Mouse (Mus musculus) gastrocnemius, postnatal 14 days (tissue): ENCODE results near the gene Zzz3. TPM values are rescaled to one million over a fixed set of nuclear protein-coding genes. Genes with fewer than 3 reads are reported as not detected.

Experiments used
- DNase-seq: peaks from one replicate; pipeline ENCODE4 v3.0.0; 2021; ENCODE audit warnings: mixed read lengths
- intact Hi-C: fragments of 180-260 bp; cut with DNase I; formaldehyde crosslinking; loops from one replicate; pipeline ENCODE4 v1.15.1; 2025; ENCODE audit warnings: low total_unique reads
- total RNA-seq, 2 experiments: library from RNA; stranded (reverse); gene quantifications; 2 replicates each; pipeline ENCODE4 v1.2.3; 2021

Zzz3 gene
- total RNA-seq, 2 experiments from 2014 or later, result 14.2 to 15.6 TPM

DNA sequence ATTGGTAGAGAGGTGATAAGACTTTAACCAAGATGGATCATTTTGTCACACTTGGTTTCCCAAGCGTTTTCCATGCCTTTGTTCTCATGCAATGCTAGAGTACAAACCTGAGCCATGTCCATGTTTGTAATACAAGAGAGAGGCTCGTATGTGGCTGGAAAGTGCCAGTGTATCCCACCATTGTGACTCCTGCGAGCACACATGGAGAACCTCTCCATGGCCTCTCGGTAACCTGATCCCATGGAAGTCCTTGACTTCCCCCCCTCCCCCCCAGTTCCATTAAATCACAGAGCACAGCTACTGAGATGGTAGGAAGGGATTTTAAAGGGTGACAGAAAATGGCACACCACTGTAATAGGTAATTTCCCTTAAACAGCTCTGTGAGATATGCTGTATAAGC lies 65.5 kb downstream of the Zzz3 start:
- intact Hi-C loops, result no loop called here
- no peak for DNase-seq

- intact Hi-C loops, result no loop called here
- no peak for DNase-seq
Observed at GRCm38 (mm10) chr3:152462038-152462547, 66.8 kb downstream of the Zzz3 start.

- DNase-seq, result no peak
- intact Hi-C loops, result no loop called here
Observed at GRCm38 (mm10) chr3:152462900-152463299, 67.6 kb downstream of the Zzz3 start.

- DNase-seq, result no peak
- intact Hi-C loops, result no loop called here
Observed at GRCm38 (mm10) chr3:152464462-152464861, 69.2 kb downstream of the Zzz3 start.

- no peak for DNase-seq
- intact Hi-C loops, result no loop called here
Observed at GRCm38 (mm10) chr3:152465338-152465737, 70.1 kb downstream of the Zzz3 start.

- intact Hi-C loops, result no loop called here
- DNase-seq, result no peak
Observed at GRCm38 (mm10) chr3:152466849-152467248, 71.6 kb downstream of the Zzz3 start.

GRCm38 (mm10) chr3:152467312-152467711 lies 72.0 kb downstream of the Zzz3 start:
- intact Hi-C loops, result no loop called here
- no peak for DNase-seq

DNA sequence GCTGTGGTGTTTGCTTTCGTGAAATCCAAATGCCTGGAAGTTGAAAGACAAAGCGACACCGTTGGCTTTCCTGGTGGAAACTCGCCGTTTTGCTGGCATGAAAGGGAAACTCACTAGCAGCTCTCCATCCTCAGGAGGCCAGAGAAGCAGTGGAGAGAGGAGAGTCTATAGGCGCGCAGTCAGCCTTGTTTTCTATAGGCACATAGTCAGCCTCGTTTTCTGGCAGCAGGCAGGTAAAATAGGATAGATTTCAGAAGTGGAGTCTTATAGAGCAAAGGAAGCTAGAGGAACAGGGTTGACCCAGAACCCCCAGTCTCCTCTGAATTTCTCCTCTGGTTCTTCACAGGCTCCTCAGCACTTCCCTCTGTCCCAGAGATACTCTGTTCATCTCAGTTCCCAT lies 72.8 kb downstream of the Zzz3 start:
- intact Hi-C loops, result no loop called here

GRCm38 (mm10) chr3:152468569-152469041 lies 73.3 kb downstream of the Zzz3 start:
- no peak for DNase-seq
- intact Hi-C loops, result no loop called here

More for the DNA sequence above, 72.8 kb downstream of the Zzz3 start:
- DNase-seq, result no peak

DNA sequence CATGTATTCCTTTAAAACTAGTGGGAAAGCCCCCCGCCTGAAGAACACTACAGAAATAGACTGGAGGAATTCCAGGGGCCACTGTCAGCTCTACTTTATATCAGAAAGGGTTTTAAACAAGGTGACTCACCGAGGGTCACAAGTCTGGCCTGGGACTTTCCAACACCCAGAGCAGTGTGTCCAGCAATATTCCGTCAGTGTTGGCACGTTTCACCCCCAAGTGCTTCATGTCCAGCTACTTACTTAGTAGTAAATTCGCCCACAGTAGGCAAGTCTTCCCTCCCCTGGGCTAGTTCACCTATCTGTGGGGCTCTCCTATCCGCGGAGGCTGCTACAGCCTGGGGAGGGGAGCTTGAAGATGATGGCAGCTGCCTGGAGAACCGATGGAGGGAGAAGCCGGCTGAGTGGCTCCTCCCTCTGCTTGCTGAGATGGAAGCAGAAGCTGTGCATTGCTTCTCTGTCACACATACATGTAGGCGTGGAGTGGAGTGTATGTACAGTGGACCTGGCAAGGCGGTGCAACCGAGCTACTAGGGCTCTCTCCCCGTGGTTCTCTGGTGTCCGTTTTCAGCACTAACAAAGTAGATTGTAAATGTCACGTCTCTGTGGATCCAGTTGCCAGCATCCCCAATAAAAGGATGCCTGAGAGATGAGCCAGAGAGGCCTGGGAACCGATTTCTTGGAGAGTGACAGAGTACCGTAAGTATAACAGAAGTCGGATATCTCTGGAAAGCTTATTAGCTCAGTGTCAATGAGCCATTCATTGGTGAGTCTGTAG lies 74.3 kb downstream of the Zzz3 start:
- intact Hi-C loops, result loop anchor here (5.0 to 10.0 kb wide), 2 partner anchors 67 to 285 kb away; no protein-coding TSS in a partner anchor
- no peak for DNase-seq

DNA sequence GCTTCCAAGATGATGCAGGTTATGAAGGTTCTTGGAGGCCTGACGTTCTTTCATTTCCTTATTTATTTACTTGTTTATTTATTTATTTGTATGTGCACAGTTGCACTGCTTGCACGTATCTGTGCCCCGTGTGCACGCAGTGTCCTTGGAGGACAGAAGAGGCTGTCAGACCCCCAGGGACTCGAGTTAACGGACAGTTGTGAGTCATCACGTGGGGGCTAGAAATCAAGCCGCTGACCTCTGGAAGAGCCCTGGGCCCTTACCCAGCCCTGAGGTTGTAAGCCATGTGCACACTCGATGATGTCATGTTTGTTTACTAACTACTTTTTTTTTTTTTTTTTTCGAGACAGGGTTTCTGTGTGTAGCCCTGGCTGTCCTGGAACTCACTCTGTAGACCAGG lies 75.1 kb downstream of the Zzz3 start:
- intact Hi-C loops, result loop anchor here (5.0 to 10.0 kb wide), 2 partner anchors 68 to 284 kb away; no protein-coding TSS in a partner anchor
- DNase-seq, result no peak

- DNase-seq, result no peak
- intact Hi-C loops, result loop anchor here (5.0 to 10.0 kb wide), 2 partner anchors 70 to 282 kb away; no protein-coding TSS in a partner anchor
Observed at GRCm38 (mm10) chr3:152472676-152473075, 77.4 kb downstream of the Zzz3 start.

DNA sequence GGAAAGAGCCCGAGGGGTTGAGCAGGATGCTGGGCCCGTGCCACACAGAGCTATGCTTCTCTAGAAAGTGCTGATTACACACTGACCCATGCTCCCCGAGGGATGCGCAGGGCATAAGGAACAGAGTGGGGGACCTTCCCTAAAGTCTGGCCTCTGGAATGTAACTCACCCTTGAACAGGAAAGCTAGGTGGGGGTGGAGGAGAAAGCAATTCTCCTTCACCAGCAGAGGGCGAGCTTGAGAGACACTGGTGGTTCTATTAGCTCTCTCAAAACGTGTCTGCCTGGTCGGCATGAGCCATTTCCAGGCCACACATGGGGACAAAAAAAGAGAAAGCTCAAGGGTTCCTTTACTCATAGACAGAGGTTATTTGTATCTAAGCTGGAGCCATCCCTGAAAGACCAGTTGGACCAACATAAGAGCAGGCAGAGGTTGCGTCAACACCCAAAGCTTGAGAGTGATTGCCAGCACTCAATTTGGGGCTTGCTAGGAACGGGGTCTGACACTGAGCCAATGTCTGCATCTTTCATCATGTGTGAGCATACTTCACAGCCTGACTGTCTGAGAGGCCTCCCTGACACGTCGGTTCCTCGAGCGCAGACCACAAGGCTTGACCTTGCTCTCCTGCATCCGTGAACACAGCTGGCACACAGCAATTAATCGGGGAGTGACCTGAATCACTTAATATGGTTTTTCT lies 79.5 kb downstream of the Zzz3 start:
- DNase-seq, result peak; percentile 56
- intact Hi-C loops, result loop anchor here (5.0 to 10.0 kb wide), 2 partner anchors 72 to 280 kb away; no protein-coding TSS in a partner anchor

DNA sequence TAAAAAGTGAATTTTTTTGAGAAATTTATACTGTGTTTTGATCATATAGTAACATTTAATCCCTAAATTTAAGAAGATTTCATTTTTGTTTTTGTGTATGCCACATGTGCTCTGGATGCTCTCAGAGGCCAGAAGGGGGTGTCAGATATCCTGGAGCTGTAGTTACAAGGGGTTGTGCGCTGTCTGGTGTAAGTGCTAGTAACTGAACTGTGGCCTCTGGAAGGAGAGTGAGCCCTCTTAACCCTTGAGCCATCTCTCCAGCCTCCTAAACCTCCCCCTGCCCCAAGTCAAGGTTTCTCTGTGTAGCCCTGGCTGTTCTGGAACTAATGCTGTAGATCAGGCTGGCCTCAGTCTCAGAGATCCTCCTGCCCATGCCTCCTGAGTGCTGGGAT lies 80.0 kb downstream of the Zzz3 start:
- intact Hi-C loops, result loop anchor here (10.0 kb wide), 1 partner anchor 280 kb away; no protein-coding TSS in a partner anchor

GRCm38 (mm10) chr3:152475894-152476293 lies 80.6 kb downstream of the Zzz3 start:
- DNase-seq, result no peak
- intact Hi-C loops, result loop anchor here (10.0 kb wide), 1 partner anchor 279 kb away; no protein-coding TSS in a partner anchor

More for the DNA sequence above, 80.0 kb downstream of the Zzz3 start:
- no peak for DNase-seq

DNA sequence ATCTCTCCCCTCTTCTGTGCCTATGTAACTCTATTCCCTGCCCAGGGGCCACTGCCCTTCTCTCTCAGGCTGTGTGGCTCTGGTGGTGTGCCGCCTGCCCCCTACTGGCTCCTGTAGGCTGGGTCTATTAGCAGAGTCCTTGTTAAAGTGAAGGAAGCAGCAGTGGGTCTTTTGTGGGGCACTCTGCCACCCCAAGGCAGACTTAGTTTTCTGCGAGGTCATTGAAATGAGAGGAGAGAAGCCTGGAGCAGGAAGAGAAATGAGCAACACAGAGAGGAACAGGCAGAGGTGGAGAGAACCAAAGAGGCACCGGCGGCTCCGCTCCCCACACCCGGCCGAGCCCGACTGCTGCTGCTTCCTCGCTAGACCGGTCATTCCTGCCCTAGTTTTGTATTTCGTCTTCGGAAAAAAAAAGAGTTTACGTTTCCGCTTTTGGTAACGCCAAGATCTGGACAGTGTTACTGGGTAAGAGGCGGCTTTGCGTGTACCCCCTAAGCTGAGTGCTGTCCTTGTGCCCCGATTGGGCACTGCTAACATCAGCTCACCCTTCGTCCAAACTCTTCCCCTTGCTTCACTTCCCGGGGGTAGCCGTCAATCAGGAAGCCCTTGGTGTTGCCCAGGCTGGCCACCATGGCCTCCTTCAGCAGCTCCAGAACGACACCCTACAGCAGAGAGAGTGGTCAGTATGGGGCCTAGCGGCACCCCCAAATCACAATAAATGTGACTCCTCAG lies 82.7 kb downstream of the Zzz3 start:
- intact Hi-C loops, result loop anchor here (10.0 kb wide), 1 partner anchor 277 kb away; no protein-coding TSS in a partner anchor
- peak; percentile 63 for DNase-seq

DNA sequence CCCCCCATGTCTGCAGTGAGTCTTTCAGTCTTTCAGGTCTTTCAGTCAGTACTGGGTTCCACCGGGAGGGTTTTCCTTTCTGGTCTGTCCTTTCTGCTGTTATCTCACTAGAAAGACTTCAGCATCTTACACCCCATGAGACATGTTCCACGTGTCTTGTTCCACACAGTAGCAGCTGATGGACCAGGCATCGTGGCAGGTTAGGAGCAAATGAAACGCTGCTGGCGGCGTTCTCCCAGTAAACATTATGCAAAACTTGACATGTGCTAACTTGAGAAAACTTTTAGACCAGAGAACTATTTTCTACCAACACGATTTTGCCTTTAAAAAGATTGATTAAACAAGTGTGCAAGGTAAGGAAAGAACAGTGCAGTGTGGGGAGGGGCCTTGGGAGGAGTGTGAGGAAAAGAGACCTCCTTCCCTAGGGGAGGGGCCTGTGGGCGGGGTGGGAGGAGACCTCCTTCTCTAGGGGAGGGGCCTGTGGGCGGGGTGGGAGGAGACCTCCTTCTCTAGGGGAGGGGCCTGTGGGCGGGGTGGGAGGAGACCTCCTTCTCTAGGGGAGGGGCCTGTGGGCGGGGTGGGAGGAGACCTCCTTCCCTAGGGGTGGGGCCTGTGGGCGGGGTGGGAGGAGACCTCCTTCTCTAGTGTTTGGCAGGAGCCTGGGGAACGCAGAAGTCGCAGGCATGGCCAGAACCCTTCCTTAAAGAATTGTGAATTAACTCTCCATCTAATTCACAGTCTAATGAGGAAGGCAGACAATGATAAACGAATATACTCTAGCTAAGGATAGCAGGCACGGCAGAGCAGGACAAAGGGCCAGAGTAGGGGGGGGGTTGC lies 83.5 kb downstream of the Zzz3 start:
- no peak for DNase-seq
- intact Hi-C loops, result loop anchor here (10.0 kb wide), 1 partner anchor 276 kb away; no protein-coding TSS in a partner anchor

DNA sequence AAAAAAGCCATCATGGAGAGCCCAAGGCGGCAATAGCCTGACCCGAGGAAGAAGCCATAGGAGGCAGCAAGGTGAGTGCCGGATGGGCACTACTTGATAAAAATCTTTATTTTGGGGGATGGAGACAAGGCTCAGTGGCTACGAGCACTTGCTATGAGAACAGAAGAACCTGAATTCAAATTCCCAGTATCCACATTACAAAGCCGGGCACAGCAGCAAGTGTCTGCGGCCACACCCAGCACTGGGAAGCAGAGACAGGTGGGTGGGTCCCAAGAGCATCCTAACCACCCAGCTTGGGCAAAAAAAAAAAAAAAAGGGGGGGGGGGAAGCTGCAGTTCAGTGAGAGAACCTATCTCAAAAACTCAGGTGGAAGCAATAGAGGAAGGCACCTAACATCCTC lies 85.1 kb downstream of the Zzz3 start:
- no peak for DNase-seq
- intact Hi-C loops, result no loop called here

GRCm38 (mm10) chr3:152482182-152482581 lies 86.9 kb downstream of the Zzz3 start:
- intact Hi-C loops, result no loop called here
- DNase-seq, result no peak
